Mouse (Mus musculus): ENCODE data around the gene Prdm15. TPM values are rescaled to one million over a fixed set of nuclear protein-coding genes. Genes with fewer than 3 reads are reported as not detected.
A peak's percentile ranks its signal among the peaks of the same experiment; 100 is the strongest.

Prdm15 gene
- polyA plus RNA-seq, 1 experiment from 2014 or later: 19.8 TPM

DNA sequence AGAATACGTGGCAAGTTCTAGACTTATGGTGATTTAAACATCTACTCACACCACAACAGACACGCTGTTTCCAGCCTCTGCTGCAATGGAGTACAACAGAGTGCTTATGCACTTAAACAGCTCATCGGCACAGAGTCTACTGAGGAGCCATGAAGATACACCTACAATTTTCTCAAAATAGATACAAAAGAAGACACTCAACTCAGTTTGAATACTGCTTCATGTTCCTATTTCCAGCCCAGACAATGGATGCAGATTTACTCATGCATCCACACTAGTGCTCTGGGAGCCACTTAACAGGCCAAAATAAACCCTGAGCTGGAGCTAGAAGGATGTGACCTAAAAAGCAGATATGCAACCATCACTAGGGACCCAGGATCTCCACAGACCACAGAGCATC, 42.8 kb downstream of the Prdm15 start:
- no peaks in the 10 kb centered on the region for H3K9me3 ChIP-seq
- ATAC-seq (ENCODE audit: low FRiP score): no peak
- no peaks in the 10 kb centered on the region for H3K4me1 ChIP-seq
- H3K27me3 ChIP-seq: no peaks in the 10 kb centered on the region
- peaks cover 97% of the 10 kb centered on the region for H3K36me3 ChIP-seq (replicated peaks)
- H3K4me3 ChIP-seq (replicated peaks): no peak overlapping the region
- H3K9ac ChIP-seq: no peak overlapping the region
- no peak overlapping the region for H3K27ac ChIP-seq
- 97% methylated on average over 3 of the region's 3 CpGs for WGBS
- no peak overlapping the region for H3K4me2 ChIP-seq

GRCm38 (mm10) chr16:97805646-97806045, 46.0 kb downstream of the Prdm15 start:
- Histone ChIP-seq H3K27me3 (no peaks in the 10 kb centered on the region), H3K4me3 (replicated peaks) (no peak overlapping the region), H3K9ac (no peak overlapping the region), H3K9me3 (no peaks in the 10 kb centered on the region), H3K36me3 (replicated peaks) (peaks cover 85% of the 10 kb centered on the region), H3K4me1 (no peaks in the 10 kb centered on the region), H3K27ac (no peak overlapping the region), H3K4me2 (no peak overlapping the region)
- WGBS: 95% methylated on average over 3 of the region's 3 CpGs
- ATAC-seq (ENCODE audit: low FRiP score): no peak

DNA sequence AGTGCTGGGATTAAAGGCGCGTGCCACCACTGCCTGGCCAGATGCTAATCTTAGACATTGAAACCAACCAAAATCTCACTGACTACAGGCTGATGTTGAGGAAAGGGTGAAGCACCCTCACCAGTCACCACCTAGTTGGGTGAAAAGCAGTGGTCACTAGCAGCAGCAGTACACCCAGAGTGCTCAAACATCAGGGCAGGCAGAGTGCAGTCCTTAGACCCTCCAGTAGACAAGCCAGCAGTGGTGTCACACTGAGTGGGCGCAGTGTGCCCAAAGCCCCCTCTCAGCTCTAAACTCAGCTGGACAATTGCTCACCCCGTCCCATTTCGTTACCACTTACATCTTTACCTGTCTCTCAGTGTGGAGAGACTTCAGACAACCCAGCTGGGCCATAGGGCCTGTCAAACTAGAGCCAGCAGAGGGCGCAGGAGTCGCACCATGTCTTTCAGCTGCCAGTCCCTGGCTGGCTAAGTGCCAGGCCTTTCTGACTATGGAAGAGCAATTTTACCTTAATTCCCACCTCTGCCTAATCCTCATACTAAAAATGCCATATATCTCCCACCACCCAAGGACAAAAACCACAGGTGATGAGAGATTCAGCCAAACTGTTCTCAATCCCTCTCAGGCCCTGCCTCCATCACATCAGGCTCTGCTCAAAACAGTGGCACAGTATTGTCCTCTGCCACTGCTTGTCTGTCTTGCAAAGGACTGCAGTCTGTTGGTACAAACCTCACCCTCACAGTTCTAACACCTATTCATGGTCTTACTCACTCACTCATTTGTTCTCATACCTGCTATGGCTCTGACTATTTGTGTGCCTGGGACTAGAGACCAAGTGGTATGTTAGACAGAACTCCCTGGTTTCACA, 46.7 kb downstream of the Prdm15 start:
- H3K9me3 ChIP-seq: no peaks in the 10 kb centered on the region
- 80% methylated on average over 7 of the region's 7 CpGs for WGBS
- ATAC-seq (ENCODE audit: low FRiP score): peak; percentile 49; the same call in 1 of the 2 replicates
- H3K36me3 ChIP-seq (replicated peaks): peaks cover 84% of the 10 kb centered on the region
- H3K27ac ChIP-seq: no peak overlapping the region
- no peak overlapping the region for H3K4me3 ChIP-seq (replicated peaks)
- no peaks in the 10 kb centered on the region for H3K4me1 ChIP-seq
- H3K4me2 ChIP-seq: no peak overlapping the region
- H3K9ac ChIP-seq: no peak overlapping the region
- no peaks in the 10 kb centered on the region for H3K27me3 ChIP-seq

DNA sequence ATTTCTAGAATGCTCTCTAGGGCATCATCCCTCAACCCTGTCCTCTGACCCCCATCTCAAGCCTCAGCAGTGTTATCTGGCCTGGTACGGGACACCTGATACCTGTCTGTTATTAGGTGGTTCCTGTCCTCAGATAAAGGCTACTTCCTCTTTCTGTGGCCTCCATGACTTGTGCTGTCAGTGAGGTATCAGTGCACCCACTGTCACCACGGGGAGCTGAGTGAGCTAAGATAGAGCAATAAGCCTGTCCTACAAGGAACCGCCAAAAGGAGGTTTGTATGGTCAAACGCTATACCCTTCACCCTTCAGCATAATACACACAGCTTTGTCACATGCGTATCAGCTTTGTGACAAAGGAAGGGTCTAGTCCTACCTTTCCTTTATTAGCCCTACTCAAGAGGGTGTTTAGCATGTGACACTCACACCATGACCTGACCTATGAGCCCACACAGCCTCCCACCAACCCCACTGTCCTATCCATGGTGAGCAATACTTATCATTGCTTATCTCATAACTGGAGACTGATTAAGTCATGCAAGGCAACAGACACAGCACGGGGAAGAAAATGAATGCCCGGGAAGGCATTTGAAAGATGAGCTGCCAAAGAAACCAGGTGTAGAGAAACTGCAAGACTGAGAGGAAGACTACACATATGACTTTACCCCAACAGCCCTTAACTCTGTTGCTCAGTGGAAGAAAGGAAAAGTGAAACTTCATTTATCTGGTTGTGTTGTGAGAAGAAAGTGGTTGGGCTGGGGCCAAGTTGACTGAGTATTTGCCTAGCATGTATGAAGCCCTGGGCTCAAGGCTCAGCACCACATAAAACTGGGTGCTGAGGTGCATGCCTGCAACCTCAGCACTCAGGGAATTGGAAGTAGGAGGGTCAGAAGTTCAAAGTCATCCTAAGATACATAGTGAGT, 53.4 kb downstream of the Prdm15 start:
- no peak overlapping the region for H3K9ac ChIP-seq
- no peak overlapping the region for H3K4me3 ChIP-seq (replicated peaks)
- no peak for ATAC-seq (ENCODE audit: low FRiP score)
- no peak overlapping the region for H3K4me2 ChIP-seq
- 96% methylated on average over 7 of the region's 7 CpGs for WGBS
- no peak overlapping the region for H3K27ac ChIP-seq
- peaks cover 79% of the 10 kb centered on the region for H3K36me3 ChIP-seq (replicated peaks)
- H3K27me3 ChIP-seq: no peaks in the 10 kb centered on the region
- no peaks in the 10 kb centered on the region for H3K4me1 ChIP-seq
- no peaks in the 10 kb centered on the region for H3K9me3 ChIP-seq

- H3K36me3 ChIP-seq (replicated peaks): peaks cover 82% of the 10 kb centered on the region
- H3K9me3 ChIP-seq: no peaks in the 10 kb centered on the region
- no peak overlapping the region for H3K4me3 ChIP-seq (replicated peaks)
- H3K27ac ChIP-seq: no peak overlapping the region
- H3K4me1 ChIP-seq: no peaks in the 10 kb centered on the region
- no peaks in the 10 kb centered on the region for H3K27me3 ChIP-seq
- no peak overlapping the region for H3K4me2 ChIP-seq
- H3K9ac ChIP-seq: no peak overlapping the region
- 89% methylated on average over 3 of the region's 3 CpGs for WGBS
- ATAC-seq (ENCODE audit: low FRiP score): no peak
Observed at GRCm38 (mm10) chr16:97797212-97797611, 54.4 kb downstream of the Prdm15 start.

- H3K36me3 ChIP-seq (replicated peaks): peaks cover 65% of the 10 kb centered on the region
- H3K27ac ChIP-seq: no peak overlapping the region
- 96% methylated on average over 6 of the region's 6 CpGs for WGBS
- H3K4me1 ChIP-seq: no peaks in the 10 kb centered on the region
- H3K27me3 ChIP-seq: no peaks in the 10 kb centered on the region
- no peak overlapping the region for H3K9ac ChIP-seq
- H3K4me3 ChIP-seq (replicated peaks): no peak overlapping the region
- no peak for ATAC-seq (ENCODE audit: low FRiP score)
- H3K9me3 ChIP-seq: no peaks in the 10 kb centered on the region
- no peak overlapping the region for H3K4me2 ChIP-seq
Observed at GRCm38 (mm10) chr16:97794256-97794655, 57.4 kb downstream of the Prdm15 start.

GRCm38 (mm10) chr16:97783057-97783456, 68.6 kb downstream of the Prdm15 start:
- 90% methylated on average over 5 of the region's 5 CpGs for WGBS
- no peak for ATAC-seq (ENCODE audit: low FRiP score)
- H3K9me3 ChIP-seq: no peaks in the 10 kb centered on the region

DNA sequence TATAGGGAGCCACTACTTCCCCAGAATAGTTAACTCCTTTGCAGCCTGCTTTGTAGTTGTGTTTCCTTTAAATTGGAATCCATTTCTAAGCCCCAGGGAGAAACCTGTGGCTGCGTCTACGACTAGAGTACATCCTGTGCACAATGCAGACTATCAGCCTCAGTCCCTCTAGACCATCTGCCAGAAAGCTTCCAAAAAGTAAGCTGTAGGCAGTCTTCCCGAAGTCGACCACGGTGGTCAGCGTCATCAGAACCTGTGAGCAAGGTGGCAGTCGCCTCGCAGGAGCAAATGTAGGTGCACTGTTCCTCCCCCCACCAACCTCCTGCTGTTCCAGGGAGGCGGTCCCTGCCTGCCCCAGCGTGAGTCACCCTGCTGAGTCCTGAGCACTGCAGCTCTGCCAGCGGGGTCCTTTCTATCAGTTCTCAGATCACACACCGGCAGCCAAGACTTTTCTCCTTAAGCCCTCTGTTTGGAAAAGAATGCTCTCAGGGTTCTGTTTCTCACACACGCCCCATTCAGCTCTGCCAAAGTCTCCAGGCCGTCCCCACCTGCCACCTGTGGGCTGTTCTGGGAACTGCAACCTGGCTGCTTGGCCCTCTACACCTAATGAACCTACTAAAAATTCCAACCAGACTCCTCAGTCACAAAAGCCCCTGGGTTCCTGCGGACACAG, 73.2 kb downstream of the Prdm15 start:
- Histone ChIP-seq H3K27me3 (no peaks in the 10 kb centered on the region), H3K9me3 (no peaks in the 10 kb centered on the region), H3K4me3 (replicated peaks) (no peak overlapping the region), H3K4me2 (peak overlapping the region; percentile 36), H3K9ac (no peak overlapping the region), H3K4me1 (no peaks in the 10 kb centered on the region), H3K36me3 (replicated peaks) (no peaks in the 10 kb centered on the region), H3K27ac (no peak overlapping the region)
- ATAC-seq (ENCODE audit: low FRiP score): peak; percentile 57; the same call in 1 of the 2 replicates
- WGBS: 20% methylated on average over 15 of the region's 15 CpGs

More at GRCm38 (mm10) chr16:97783057-97783456, 68.6 kb downstream of the Prdm15 start:
- Histone ChIP-seq H3K27ac (no peak overlapping the region), H3K4me1 (no peaks in the 10 kb centered on the region), H3K4me3 (replicated peaks) (no peak overlapping the region), H3K36me3 (replicated peaks) (no peaks in the 10 kb centered on the region), H3K27me3 (no peaks in the 10 kb centered on the region), H3K4me2 (no peak overlapping the region), H3K9ac (no peak overlapping the region)

GRCm38 (mm10) chr16:97766501-97766900, 85.1 kb downstream of the Prdm15 start:
- no peak overlapping the region for H3K9ac ChIP-seq
- no peak overlapping the region for H3K27ac ChIP-seq
- no peaks in the 10 kb centered on the region for H3K36me3 ChIP-seq (replicated peaks)
- peaks cover 54% of the 10 kb centered on the region for H3K27me3 ChIP-seq
- no peak for ATAC-seq (ENCODE audit: low FRiP score)
- H3K9me3 ChIP-seq: no peaks in the 10 kb centered on the region
- no peak overlapping the region for H3K4me3 ChIP-seq (replicated peaks)
- no peak overlapping the region for H3K4me2 ChIP-seq
- H3K4me1 ChIP-seq: peaks cover 11% of the 10 kb centered on the region
- 30% methylated on average over 3 of the region's 3 CpGs for WGBS

- H3K4me2 ChIP-seq: no peak overlapping the region
- peaks cover 69% of the 10 kb centered on the region for H3K27me3 ChIP-seq
- no peaks in the 10 kb centered on the region for H3K9me3 ChIP-seq
- no peaks in the 10 kb centered on the region for H3K36me3 ChIP-seq (replicated peaks)
- H3K4me1 ChIP-seq: peaks cover 11% of the 10 kb centered on the region
- no peak overlapping the region for H3K4me3 ChIP-seq (replicated peaks)
- 64% methylated on average over 2 of the region's 2 CpGs for WGBS
- no peak for ATAC-seq (ENCODE audit: low FRiP score)
- H3K27ac ChIP-seq: no peak overlapping the region
- no peak overlapping the region for H3K9ac ChIP-seq
Observed at GRCm38 (mm10) chr16:97764626-97765025, 87.0 kb downstream of the Prdm15 start.

DNA sequence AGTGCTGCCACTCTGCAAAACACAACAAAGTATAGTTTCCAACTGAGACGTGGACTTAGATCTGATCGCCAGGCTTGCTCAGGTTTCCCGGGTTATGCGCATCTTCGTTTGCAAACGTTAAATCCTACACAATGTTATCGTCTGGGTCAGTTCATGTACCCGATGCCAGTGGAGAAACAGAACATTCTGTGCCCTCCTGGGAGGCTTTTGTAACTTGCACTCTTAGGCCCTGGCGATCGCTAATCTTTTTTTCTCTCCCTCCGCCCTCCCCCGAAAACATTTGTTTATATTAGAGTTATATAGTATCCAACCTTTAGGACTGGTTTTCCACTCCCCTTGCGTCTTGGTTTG, 87.7 kb downstream of the Prdm15 start:
- H3K36me3 ChIP-seq (replicated peaks): no peaks in the 10 kb centered on the region
- peak overlapping the region; percentile 49 for H3K4me3 ChIP-seq (replicated peaks)
- H3K27ac ChIP-seq: no peak overlapping the region
- H3K27me3 ChIP-seq: peaks cover 69% of the 10 kb centered on the region
- no peak for ATAC-seq (ENCODE audit: low FRiP score)
- no peaks in the 10 kb centered on the region for H3K9me3 ChIP-seq
- H3K9ac ChIP-seq: no peak overlapping the region
- peak overlapping the region; percentile 88 for H3K4me2 ChIP-seq
- peaks cover 11% of the 10 kb centered on the region for H3K4me1 ChIP-seq
- 7% methylated on average over 13 of the region's 13 CpGs for WGBS

Measured in forebrain, embryonic 12.5 days (tissue).